Mouse (Mus musculus): ENCODE data around the gene Sec14l2. TPM values are rescaled to one million over a fixed set of nuclear protein-coding genes. Genes with fewer than 3 reads are reported as not detected.
A peak's percentile ranks its signal among the peaks of the same experiment; 100 is the strongest.
"Not testable (repeated sequence)": the region's sequence is repeated elsewhere in the genome, so short reads cannot be mapped to it uniquely, and the experiment has no call there.

Sec14l2 gene
- polyA plus RNA-seq, 1 experiment from 2014 or later = 1.5 TPM

DNA sequence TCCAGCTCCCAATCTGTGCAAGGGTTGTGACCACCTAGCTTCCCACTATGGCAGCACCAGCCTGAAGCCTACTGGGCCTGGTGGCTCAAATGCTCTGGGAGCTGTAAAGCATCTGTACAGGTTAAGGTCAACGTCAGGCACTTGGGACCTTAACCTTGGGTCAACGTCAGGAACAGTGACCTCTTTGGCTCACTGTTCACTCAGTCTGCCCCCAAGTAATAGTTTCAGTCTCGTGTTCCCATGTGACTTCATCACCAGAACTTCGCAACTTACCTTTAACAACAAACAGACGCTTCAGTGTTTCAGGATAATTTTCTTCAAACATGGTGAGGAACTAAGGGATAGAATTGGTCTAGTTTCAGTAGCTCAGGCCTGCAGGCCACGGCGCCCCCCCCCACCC, 14.5 kb downstream of the Sec14l2 start:
- WGBS = 85% methylated on average over 7 of the region's 7 CpGs
- no peaks in the 10 kb centered on the region for H3K9me3 ChIP-seq
- H3K9ac ChIP-seq (replicated peaks) = no peak overlapping the region
- ATAC-seq (replicated peaks) = no peak
- no peak overlapping the region for H3K27ac ChIP-seq (replicated peaks)
- H3K4me1 ChIP-seq = no peaks in the 10 kb centered on the region
- H3K4me2 ChIP-seq (replicated peaks) = no peak overlapping the region
- no peaks in the 10 kb centered on the region; the same call in 1 of the 2 replicates for H3K36me3 ChIP-seq
- H3K4me3 ChIP-seq = no peak overlapping the region
- no peaks in the 10 kb centered on the region for H3K27me3 ChIP-seq

DNA sequence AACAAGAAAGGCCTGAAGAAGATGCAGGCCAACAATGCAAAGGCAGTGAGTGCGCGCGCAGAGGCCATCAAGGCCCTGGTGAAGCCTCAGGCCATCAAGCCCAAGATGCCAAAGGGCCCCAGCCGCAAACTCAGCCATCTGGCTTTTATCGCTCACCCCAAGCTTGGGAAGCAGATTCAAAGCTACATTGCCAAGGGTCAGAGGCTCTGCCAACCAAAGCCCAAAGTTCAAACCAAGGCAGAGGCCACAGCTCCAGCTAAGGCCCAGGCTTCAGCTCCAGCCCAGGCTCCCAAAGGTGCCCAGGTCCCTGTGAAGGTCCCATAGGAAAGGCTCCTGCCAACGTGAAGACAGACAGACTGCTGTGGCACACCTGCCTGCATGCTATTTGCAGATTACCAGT, 15.3 kb downstream of the Sec14l2 start:
- not testable (repeated sequence) for H3K27me3 ChIP-seq; H3K9me3 ChIP-seq; H3K27ac ChIP-seq (replicated peaks); H3K36me3 ChIP-seq; H3K4me2 ChIP-seq (replicated peaks); H3K9ac ChIP-seq (replicated peaks); ATAC-seq (replicated peaks); H3K4me1 ChIP-seq; H3K4me3 ChIP-seq
- 93% methylated on average over 6 of the region's 6 CpGs for WGBS

DNA sequence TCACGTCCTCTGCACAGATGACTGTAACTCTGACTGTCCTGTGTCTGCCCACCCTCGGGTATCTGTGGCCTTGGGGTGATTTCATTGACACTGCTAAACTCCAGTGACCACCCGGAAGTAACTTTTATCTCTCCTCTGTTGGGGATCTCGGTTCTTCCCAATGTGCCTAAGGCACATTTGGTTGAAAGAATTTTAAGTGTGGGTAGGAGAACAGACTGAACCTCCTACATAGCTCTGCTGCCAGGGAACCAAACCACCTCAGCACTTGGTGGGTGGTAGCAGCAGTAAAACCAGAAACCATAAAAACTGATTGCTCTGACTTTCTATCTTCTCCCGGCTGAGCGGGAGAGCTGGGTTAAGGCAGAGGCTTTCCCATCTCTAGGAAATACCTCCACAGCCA, 17.8 kb downstream of the Sec14l2 start:
- Histone ChIP-seq H3K4me3 (no peak overlapping the region), H3K27me3 (no peaks in the 10 kb centered on the region), H3K36me3 (no peaks in the 10 kb centered on the region; the same call in 1 of the 2 replicates), H3K9ac (replicated peaks) (no peak overlapping the region), H3K27ac (replicated peaks) (no peak overlapping the region), H3K4me2 (replicated peaks) (no peak overlapping the region), H3K4me1 (no peaks in the 10 kb centered on the region), H3K9me3 (no peaks in the 10 kb centered on the region)
- ATAC-seq (replicated peaks) = no peak
- 82% methylated on average over 6 of the region's 6 CpGs for WGBS

DNA sequence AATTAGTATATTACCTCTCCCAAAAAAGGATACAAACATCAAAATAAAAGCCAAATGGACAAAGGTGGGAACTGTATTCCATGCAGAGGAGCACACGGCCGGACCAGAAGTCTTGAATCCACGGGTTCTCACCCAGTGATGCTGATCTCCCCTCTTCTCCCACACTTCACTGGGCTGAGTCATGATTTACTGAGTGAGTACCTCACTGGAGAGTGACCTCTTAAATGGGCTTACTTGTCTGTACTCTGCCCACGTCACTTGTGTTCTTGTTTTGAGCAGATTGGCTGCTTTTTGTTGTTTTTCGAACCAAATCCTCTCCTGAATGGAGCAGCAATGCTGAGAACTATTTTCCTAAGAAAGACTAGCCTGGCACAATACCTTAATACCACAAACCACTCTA, 18.2 kb downstream of the Sec14l2 start:
- no peaks in the 10 kb centered on the region for H3K4me1 ChIP-seq
- no peak overlapping the region for H3K27ac ChIP-seq (replicated peaks)
- H3K36me3 ChIP-seq = no peaks in the 10 kb centered on the region
- 77% methylated on average over 5 of the region's 5 CpGs for WGBS
- no peak overlapping the region for H3K9ac ChIP-seq (replicated peaks)
- H3K9me3 ChIP-seq = no peaks in the 10 kb centered on the region
- H3K4me3 ChIP-seq = no peak overlapping the region
- ATAC-seq (replicated peaks) = no peak
- no peaks in the 10 kb centered on the region for H3K27me3 ChIP-seq
- H3K4me2 ChIP-seq (replicated peaks) = no peak overlapping the region

DNA sequence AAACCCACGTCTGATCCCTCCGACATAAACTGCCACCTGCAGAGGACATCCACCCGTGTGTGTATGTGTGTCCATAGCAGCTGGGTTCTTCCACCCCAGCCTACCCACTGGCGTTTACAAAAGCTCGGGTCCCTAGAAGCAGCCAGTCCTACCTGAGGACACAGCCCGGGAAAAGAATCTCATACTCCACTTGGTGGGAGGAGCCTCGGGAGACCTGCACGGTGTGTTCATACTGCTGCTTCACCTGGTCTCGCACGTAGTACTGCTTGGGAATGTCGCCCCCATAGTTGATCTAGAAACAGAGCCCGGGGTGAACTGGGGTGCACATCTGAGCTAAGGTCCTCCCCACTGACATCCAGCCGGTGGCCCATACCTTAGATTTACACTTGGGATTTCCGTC, 19.7 kb downstream of the Sec14l2 start:
- no peak overlapping the region for H3K4me2 ChIP-seq (replicated peaks)
- H3K27me3 ChIP-seq = no peaks in the 10 kb centered on the region
- no peaks in the 10 kb centered on the region for H3K9me3 ChIP-seq
- H3K9ac ChIP-seq (replicated peaks) = no peak overlapping the region
- no peak for ATAC-seq (replicated peaks)
- H3K4me1 ChIP-seq = no peaks in the 10 kb centered on the region
- no peak overlapping the region for H3K27ac ChIP-seq (replicated peaks)
- WGBS = 84% methylated on average over 14 of the region's 14 CpGs
- no peaks in the 10 kb centered on the region for H3K36me3 ChIP-seq
- H3K4me3 ChIP-seq = no peak overlapping the region

DNA sequence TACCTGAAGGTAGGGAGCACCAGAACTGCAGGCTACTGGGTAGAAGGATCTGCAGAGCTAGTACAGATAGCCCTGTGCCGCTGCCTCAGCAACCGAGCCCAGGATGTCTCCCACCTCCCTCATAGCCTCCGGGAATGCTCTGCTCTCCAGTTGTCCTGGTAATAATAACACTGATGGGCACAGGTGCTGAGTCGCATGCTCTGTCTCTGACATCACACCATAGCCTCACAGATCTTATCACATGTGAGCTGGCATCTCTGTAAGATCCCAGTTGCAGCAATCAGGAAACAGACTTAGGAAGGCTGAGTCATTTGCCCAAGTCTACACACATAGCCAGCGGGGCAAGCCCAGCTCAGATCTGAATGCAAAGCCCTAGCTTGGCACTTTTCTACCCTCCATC, 21.4 kb downstream of the Sec14l2 start:
- no peak overlapping the region for H3K4me3 ChIP-seq
- H3K4me2 ChIP-seq (replicated peaks) = no peak overlapping the region
- H3K4me1 ChIP-seq = peaks cover 6% of the 10 kb centered on the region
- H3K9ac ChIP-seq (replicated peaks) = no peak overlapping the region
- no peaks in the 10 kb centered on the region for H3K9me3 ChIP-seq
- no peak overlapping the region for H3K27ac ChIP-seq (replicated peaks)
- WGBS = 88% methylated on average over 5 of the region's 5 CpGs
- no peaks in the 10 kb centered on the region for H3K27me3 ChIP-seq
- no peak for ATAC-seq (replicated peaks)
- no peaks in the 10 kb centered on the region for H3K36me3 ChIP-seq

DNA sequence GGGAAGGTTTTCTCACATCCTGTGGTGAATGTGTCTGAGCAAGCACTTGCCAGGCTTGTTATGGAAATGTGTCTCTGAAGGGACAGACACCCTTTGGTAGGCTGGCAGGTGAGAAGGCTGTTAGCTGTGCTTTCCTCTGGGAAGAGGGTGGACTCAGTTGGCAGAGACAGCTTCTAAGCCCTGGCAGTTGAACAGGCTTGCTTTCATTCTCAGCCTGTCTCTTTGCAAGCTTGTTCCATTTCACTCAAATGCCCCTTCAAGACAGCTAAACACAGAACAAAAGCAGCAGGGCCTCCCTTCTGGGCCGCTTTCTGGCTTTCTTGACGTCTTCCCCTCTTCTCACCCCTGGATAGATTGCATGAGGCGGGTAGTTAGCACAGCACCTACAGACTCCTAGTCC, 23.8 kb downstream of the Sec14l2 start:
- Histone ChIP-seq H3K4me1 (peaks cover 24% of the 10 kb centered on the region), H3K27ac (replicated peaks) (no peak overlapping the region), H3K4me3 (no peak overlapping the region), H3K9ac (replicated peaks) (no peak overlapping the region), H3K9me3 (no peaks in the 10 kb centered on the region), H3K36me3 (no peaks in the 10 kb centered on the region), H3K27me3 (no peaks in the 10 kb centered on the region), H3K4me2 (replicated peaks) (no peak overlapping the region)
- WGBS = 53% methylated on average over 3 of the region's 3 CpGs
- ATAC-seq (replicated peaks) = no peak

- H3K4me1 ChIP-seq = peaks cover 27% of the 10 kb centered on the region
- 68% methylated on average over 7 of the region's 7 CpGs for WGBS
- H3K36me3 ChIP-seq = no peaks in the 10 kb centered on the region
- H3K9me3 ChIP-seq = no peaks in the 10 kb centered on the region
- no peaks in the 10 kb centered on the region for H3K27me3 ChIP-seq
- H3K4me3 ChIP-seq = no peak overlapping the region
- H3K4me2 ChIP-seq (replicated peaks) = no peak overlapping the region
- no peak overlapping the region for H3K27ac ChIP-seq (replicated peaks)
- H3K9ac ChIP-seq (replicated peaks) = no peak overlapping the region
- ATAC-seq (replicated peaks) = no peak
Observed at GRCm38 (mm10) chr11:4098816-4099215, 24.4 kb downstream of the Sec14l2 start.

DNA sequence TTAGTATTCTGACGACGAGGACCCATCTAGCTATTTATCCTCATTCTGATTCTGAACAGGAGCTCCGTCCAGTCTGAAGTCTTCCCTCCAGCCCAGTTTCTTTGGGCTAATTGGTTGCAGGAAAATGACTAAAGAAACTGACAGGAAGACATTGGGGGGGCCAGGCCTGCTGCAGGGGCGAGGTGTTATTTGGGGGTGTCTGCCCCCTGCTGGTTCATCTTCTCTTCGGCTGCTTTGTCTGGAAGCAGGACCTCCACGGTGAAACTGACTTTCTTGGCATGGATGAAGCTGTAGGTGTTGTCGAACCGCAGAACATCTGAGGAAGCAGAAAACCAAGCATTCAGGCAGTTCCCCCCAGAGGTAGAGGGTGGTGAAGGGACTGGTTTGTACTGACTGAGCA, 25.1 kb downstream of the Sec14l2 start:
- WGBS = 59% methylated on average over 8 of the region's 8 CpGs
- H3K4me3 ChIP-seq = no peak overlapping the region
- no peaks in the 10 kb centered on the region for H3K9me3 ChIP-seq
- no peak overlapping the region for H3K4me2 ChIP-seq (replicated peaks)
- H3K4me1 ChIP-seq = peaks cover 27% of the 10 kb centered on the region
- H3K27ac ChIP-seq (replicated peaks) = no peak overlapping the region
- no peaks in the 10 kb centered on the region for H3K36me3 ChIP-seq
- ATAC-seq (replicated peaks) = no peak
- no peak overlapping the region for H3K9ac ChIP-seq (replicated peaks)
- H3K27me3 ChIP-seq = no peaks in the 10 kb centered on the region

DNA sequence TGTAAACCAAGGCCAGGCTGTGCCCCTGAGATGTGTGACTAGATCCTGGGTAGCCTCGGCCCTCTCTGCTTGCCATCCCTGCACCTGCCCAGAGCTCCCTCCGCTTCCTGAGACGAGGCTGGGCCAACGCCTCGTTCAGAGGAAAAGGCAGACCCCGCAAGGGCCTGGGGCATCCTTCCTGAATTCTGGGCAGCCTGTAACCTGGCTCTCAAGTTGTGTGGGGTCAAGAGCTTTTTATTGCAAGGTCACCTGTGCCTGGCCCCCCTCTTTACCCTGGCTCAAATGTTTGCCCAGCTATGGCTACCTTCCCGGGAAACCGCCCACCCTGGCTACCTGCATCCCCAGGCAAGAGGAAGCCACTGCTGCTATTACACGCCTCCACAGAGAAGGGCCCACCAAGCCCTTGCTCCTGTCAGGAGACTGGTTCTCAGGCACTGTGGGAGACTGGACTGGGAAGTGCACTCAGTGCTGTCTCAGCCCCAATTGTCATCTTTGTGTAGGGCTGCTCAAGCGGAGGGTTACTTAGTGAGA, 26.1 kb downstream of the Sec14l2 start:
- H3K27ac ChIP-seq (replicated peaks) = peak overlapping the region; percentile 88
- 17% methylated on average over 10 of the region's 10 CpGs for WGBS
- no peaks in the 10 kb centered on the region for H3K36me3 ChIP-seq
- H3K4me2 ChIP-seq (replicated peaks) = peak overlapping the region; percentile 79
- ATAC-seq (replicated peaks) = peak; percentile 41
- peak overlapping the region; percentile 50 for H3K4me3 ChIP-seq
- H3K27me3 ChIP-seq = no peaks in the 10 kb centered on the region
- H3K9me3 ChIP-seq = no peaks in the 10 kb centered on the region
- H3K4me1 ChIP-seq = peaks cover 27% of the 10 kb centered on the region
- H3K9ac ChIP-seq (replicated peaks) = peak overlapping the region; percentile 78

- Histone ChIP-seq H3K9me3 (no peaks in the 10 kb centered on the region), H3K4me3 (peak overlapping the region; percentile 50), H3K9ac (replicated peaks) (peak overlapping the region; percentile 78), H3K4me1 (peaks cover 27% of the 10 kb centered on the region), H3K27me3 (no peaks in the 10 kb centered on the region), H3K27ac (replicated peaks) (peak overlapping the region; percentile 88), H3K4me2 (replicated peaks) (peak overlapping the region; percentile 79), H3K36me3 (no peaks in the 10 kb centered on the region)
- ATAC-seq (replicated peaks) = peak; percentile 97
- 2% methylated on average over 45 of the region's 45 CpGs for WGBS
Observed at GRCm38 (mm10) chr11:4096054-4096984, 26.9 kb downstream of the Sec14l2 start.

DNA sequence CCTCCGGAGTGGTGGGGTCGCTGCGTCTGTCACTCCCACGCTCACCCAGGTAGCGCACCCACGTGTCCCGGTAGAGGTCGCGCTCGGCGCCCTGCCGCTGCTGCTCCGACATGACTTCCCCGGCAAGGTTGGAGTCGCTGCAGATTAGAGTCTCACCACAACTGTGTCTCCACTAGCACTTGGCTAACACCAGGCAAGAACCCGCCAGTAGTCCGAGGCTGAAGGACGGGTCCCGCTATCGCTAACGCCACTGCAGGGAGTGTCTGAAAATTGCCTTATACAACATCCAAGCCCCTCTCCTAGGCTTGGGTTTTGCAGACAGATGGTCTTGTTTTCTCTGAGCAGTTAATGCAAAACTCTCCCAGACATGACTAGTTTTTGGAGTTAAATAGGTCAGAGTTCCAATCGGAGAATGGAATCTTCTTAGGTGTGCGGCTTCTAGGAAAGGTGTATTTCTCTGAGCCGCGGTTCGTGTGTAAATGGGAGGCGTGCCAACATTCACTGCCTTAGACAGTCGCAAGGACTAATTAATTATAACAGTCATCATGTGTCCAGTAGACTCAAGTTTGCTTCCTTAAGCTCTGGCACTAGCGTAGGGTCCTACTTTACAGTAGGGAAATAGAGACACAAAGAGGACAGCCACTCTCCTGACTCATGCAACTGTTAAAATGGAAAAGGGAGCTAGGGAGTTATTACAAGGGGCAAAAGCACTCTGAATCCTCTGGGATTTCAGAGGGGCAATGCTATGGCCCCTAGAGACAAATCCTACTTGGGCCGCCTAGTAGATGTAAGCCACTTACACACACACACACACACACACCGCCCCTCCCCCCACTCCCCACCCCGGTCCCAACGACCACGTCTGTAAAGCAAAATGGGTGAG, 27.8 kb downstream of the Sec14l2 start, which contains the start of gene Mtfp1:
TSS of gene Mtfp1 (minus strand) at position 275 of the 883 bp plus-strand sequence.
- H3K4me3 ChIP-seq = peak within 1 kb of the TSS; percentile 50
- peak within 1 kb of the TSS; percentile 78 for H3K9ac ChIP-seq (replicated peaks)
- H3K27me3 ChIP-seq = no peaks in the 10 kb centered on the region
- H3K9me3 ChIP-seq = no peaks in the 10 kb centered on the region
- WGBS = 5% methylated on average over 34 of the region's 34 CpGs
- 0 out of 2 replicates have a peak, but pooled peaks have one; percentile 15 for ATAC-seq (replicated peaks)
- H3K4me1 ChIP-seq = peaks cover 27% of the 10 kb centered on the region
- H3K36me3 ChIP-seq = no peaks in the 10 kb centered on the region
- H3K27ac ChIP-seq (replicated peaks) = peak within 1 kb of the TSS; percentile 88
- peak within 1 kb of the TSS; percentile 79 for H3K4me2 ChIP-seq (replicated peaks)

Data from forebrain, embryonic 15.5 days (tissue).